Mouse (Mus musculus) regulatory T cell (primary cell): ENCODE measurements at regions not wholly inside any gene's neighbourhood (a gene's known extent, or its start where the extent isn't known, plus 50 kb on each side); places are given as distances from the start of the nearest gene placed in this dataset.

Source experiments
- in situ Hi-C: fragments of 300-600 bp; cut with MboI, MseI; formaldehyde crosslinking; loops from one replicate; pipeline ENCODE4 v1.15.1; 2025; ENCODE audit warnings: high pct_unique_total_duplicates

DNA sequence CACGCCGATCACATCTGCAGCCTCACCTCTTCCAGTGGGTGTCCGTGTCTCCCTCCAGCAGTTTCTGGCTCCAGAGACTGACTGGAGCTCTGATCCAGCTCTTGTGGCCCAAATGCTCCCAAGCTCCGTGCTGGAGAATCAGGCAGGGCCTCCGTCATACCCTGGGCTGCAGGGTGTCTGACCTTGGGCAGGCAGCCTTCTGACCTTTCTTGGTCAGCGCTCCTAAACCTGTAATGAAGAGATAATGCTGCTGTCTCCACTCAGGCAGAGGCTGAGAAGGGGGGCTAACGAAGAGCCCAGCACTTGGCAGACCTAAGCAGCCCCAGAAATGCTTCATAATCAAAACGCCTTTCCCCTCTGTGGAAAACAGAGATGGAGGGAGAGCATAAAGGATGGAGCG lies 89.9 kb upstream of the Mef2a start:
- in situ Hi-C loops: no loop called here

DNA sequence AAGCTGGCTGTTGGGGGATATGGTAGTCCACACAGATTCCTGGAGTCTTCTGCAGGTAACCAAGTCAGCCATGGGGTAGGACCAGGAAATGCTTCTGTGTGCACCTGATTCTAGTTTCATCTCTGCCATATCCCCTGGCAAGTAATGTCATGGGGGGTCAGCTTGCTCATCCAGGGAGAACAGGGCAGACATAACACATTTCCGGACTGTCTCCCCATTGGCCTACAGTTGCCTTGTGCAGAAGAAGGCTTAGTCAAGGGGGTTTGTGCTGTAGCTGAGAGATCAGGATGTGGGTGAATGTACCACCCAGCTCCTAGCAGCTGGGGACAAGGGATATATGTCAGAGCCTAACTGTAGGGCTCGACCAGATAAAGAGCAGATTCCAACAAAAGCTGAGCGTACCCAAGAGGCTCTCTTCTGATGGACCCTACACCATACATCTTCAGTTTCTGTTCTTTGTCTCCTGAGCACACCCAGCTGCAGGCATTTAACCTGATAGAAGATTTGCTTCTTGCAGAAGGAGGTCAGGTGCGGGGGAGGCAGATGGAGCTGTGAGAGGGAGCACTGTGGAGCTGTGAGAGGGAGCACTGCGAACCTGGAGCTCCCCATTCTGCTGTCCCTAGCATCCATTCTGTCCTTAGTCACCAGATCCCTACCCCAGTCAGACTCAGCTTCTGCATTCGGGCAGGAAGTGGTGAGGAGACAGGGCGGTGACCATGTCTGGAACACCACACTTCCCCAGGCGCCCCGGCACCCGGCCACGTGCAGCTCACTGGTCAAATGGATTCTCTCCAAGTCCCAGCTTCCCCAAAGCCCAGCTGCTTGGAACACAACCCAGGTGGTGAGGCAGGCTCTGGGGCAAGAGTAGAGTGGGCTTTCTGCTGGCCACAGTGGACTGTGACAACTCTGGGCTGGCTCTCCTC lies 88.9 kb upstream of the Mef2a start:
- in situ Hi-C loops: no loop called here

DNA sequence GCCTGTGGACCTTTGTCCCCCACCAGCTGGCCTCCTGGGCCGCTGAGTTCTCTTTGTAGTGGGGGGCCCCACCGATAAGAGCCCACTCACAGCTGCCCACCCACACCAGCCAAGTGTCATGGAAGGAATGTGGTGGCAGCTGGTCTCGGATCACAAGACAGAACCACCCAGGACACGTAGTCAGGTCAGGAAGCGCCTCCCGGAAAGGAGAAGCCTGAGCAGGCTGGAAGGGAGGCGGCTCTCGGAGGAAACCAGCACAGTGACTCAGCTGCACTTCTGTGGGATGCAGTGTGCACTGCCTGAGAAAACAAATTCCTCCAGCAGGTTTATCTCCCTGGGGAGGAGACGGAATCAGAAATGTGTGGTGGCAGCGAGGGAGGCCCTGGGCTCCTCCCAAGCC lies 87.2 kb upstream of the Mef2a start:
- in situ Hi-C loops: no loop called here

DNA sequence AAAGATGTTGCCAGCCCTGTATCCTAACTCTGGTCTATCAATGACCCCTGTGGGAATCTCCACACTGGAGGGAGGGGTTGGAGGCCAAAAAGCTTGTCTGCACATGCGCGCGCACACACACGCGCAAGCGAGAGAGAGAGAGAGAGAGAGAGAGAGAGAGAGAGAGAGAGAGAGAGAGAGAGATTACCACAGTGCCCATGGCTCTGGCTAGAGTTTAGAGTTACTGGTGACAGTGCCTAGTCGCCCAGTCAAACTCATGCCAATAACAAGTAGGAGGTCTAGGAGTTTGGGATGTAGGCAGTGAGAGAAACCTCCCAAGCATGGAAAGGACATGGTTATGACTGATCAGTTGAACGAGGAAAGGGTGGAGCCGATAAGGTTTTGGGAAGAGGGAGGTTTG lies 86.6 kb upstream of the Mef2a start:
- in situ Hi-C loops: no loop called here

DNA sequence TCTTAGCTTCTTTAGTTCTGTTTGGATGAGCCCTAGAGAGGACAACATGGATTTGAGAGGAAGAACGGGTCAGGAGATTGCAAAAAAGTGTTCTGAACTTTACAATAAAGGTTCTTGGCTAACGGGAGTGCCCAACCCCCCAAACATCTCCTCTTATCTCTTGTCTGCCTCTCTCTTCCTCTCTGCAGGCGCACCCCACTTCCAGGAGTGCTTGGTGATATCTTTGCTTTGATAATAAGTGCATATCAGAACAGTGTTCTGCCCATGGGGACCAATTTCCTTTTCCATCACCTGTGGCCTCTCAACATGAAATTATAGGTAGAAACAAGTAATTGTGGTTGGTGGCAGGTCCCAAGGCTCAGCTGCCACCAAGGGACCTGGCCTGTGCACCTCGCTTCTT lies 86.0 kb upstream of the Mef2a start:
- in situ Hi-C loops: no loop called here

DNA sequence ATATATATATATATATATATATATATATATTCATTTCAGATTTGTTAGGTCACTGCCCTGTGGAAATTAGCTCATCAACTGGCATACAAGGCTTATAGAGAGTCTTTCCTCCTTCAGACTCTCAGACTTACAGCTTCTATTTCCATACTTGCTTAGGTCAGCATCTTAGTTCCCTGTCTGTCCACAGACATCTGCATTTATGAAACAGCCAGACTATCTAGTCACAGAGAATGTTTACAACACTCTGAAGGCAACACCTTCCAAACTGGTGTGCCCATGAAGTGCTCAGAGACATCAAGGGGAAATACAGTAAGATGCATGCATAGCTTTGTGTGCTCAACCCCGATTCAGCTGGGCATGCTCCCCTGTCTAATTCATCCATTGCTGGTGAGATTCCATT lies 85.2 kb upstream of the Mef2a start:
- in situ Hi-C loops: no loop called here

DNA sequence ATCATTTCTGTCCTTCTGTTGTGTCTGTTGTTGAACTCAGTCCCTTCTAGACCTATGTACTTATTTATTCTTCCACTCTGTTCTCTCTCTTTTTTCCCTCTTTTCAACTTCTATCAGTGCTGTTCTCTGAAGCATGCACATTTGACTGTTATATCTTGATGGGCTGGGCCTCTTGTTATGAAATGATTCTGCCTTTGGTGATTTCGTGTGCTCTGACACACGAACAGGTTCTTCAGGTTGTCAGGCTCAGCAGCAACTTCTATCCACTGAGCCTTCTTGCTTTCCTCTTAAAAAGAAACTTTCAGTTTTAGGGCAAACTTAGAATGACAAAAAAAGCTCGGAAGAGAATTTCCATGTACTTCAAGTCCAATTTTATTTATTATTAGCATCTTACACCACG lies 83.4 kb upstream of the Mef2a start:
- in situ Hi-C loops: no loop called here

DNA sequence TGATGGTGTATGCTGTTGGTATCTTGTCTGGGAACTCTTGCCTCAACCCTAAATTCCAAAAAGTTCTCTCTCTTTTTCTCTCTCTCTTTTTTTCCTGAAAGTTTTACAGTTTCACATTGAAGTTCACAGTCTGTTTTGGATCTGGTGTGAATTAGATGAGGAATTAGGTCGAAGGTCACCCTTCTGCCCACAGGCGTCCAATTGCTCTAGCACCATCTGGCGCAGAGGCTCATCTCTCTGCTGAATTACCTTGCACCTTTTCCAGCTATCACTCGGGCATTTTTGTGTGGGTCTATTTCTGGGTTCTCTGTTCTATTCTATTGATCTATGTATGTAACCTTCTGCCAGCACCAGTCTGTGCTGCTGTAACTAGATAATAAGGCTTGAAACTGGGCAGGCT lies 81.8 kb upstream of the Mef2a start:
- in situ Hi-C loops: no loop called here

DNA sequence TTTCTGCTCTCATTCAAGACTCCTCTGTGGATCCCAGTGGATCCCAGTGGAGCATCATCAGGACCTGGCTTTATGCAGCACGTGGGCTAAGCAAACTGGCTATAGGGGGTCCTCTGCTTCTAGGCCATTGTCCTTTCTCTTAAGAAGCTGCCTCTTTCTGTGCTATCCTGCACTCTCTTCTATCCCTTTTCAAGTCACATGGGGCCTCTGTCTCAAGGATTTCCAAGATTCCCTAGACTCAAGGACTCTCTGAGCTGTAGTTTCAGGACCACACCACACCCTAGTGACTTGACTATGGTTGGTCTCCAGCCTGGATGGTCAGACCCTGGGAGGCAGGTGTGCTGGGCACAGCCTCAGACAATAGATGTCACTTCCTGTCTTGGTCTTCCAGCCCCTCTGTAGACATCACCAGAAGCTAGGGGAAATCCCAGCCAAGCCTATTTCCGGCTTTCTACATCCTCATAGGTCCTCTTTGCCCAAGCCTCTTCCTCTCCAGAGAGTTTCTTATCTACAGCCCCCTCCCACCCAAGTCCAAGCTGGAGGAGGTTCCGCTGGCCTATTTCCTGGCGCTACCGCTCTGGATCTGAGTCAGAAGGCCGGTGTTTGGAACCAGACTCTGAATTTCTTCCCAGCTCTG lies 78.6 kb upstream of the Mef2a start:
- in situ Hi-C loops: no loop called here

DNA sequence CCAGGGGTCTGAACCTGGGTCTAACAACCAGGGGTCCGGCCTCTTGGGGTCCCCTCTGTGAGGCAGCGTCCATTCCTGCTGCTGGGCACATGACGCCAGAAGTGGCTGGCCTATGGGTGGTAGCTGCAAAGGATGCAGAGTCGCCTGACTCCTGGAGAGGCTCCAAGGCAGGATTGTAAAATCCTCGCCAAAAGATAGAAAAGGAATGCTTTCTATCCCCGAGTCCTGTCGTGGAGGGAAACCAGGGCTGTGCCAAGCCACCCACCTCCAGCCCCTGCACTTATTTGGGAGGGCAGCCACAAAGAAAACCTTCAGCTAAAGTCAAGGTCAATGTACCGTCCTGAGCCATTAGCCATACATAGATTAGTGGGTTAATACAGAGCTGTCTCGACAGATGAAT lies 73.9 kb upstream of the Mef2a start:
- in situ Hi-C loops: no loop called here

DNA sequence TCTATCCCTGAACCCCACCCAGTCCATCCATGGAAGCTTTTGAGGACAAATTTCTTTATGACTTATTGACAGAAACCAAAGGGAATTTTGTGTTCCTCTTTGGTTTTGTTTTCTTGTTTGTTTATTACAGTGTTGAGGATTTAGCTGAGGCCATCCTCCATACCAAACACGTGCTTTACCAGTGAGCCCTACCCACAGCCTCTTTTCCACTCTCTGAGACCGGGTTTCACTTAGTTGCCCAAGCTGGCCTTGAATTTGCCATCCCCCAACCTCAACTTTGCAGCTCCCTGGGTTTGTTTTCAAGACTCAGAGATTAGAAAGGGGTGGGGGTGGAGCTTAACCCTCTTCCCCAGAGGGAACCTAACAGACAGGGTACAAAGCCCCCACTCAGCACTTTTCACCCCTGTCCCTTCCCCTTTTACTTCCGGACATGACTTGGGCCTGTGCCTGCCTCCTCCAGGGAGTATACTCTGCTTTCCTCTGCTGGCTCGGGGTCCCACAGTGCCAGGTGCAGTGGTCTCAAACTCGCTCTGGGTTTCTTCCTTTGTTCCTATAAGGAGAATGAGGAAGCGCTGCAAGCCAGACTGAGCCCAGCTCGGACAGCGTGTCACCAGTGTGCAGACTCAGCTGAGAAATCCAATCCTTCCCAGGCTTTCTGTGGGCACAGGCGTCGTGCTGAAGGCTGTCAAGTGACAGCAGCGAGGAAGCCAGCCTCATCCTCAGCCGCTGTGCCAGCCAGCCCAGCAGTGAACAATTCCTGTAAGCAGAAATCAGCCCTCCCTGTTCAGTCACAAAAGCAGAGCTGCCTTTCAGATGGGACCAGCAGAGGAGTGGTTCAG lies 72.8 kb upstream of the Mef2a start:
- in situ Hi-C loops: no loop called here

DNA sequence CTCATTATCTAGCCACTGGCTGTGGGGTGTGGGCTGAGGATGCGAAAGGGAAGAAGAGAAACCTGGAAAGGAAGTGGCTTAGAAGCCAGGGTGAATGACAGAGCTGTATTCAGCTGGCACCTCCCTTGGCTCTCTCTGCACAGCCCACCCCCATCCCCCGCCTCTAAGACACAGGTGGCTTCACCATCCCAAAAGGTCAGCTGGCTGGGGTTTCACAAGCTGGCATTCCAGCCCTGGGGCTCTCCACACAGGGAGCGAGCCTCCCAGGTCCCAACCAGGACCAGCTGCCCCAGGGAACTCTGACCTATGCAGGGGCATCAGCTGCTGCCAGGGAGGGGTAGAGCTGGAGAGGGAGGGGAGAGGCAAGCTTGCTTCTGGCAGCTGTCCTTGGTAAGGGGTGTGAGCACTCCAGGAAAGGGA lies 71.9 kb upstream of the Mef2a start:
- in situ Hi-C loops: no loop called here

DNA sequence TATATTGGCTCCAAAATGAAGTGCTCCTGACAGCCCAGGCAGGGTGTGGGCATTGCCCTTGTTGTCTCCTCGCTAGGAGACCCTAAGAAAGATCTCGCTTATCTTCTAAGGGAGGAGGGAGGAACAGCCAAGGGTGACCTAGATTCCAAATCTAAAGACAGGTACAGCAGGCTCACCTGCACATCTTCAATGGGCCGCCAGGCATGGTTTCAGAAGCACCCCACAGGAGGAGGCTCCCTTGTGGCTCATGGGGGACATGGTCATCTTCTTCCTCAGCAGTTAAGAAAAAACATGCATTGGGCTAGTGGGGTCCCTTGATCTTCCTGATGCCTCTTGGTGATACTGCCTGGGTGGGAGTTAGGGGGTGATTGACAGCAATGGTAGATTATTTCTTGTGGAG lies 71.0 kb upstream of the Mef2a start:
- in situ Hi-C loops: no loop called here

DNA sequence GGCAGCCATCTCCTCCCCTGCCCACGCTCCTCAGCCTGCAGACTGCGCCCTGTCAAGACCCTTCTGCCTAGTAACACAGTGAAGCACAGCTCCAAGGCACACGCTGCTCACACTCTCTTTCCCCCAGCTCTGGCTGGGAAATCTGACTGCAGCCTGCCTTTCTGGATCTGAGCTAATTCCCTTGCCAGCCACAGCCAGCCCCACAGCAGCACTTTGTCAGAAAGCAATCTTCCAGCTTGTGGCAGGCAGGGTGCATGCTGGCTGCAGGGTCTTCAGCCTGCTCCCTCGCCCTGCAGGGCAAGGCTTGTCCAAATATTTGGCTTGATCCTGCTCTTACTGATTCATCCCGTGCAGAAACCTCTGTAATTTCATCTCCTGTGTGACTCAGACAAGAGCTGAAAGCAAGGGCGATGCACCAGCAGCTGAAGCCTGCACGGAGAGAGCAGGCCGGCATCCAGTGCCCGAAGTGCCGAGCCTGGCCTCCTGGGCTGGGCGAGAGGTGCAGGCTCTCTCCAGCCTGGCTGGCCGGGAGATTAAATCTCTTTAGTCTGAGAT lies 70.4 kb upstream of the Mef2a start:
- in situ Hi-C loops: no loop called here

DNA sequence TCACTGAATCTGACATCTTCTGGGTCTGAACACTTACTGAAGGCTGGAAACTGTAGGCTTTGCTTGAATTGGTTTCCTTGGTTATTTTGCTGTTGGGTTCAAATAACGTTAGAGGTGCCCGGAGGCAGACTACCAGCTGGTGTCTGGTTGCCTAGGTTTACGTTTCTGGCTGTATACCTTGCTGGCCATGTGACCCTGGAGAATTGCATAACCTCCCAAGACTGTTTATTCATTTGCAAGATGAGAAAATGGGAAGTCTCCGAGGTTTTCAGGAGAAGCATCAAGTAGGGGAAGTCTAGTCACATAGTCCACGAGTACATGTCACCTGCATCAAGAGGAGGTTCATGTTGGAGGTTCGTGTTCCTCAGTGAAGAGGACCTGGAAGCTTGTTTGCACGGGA lies 69.6 kb upstream of the Mef2a start:
- in situ Hi-C loops: no loop called here

DNA sequence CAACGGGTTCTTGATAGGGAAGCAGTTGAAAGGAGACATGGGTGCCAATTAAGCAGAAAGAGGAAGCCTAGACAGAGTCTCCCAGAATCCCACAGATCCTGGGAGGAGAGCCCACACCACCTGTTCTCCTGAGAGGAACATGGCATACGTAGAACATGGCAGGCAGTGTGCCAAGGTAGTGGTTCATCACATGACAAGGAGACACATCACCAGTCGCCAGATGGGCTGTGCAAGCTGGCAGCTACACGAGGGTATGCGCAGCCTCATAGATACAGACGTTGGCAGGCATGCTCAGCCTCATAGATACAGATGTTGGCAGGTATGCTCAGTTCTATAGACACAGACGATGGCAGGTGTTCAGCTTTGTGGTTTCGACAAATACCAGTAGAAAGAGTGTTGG lies 68.1 kb upstream of the Mef2a start:
- in situ Hi-C loops: no loop called here

DNA sequence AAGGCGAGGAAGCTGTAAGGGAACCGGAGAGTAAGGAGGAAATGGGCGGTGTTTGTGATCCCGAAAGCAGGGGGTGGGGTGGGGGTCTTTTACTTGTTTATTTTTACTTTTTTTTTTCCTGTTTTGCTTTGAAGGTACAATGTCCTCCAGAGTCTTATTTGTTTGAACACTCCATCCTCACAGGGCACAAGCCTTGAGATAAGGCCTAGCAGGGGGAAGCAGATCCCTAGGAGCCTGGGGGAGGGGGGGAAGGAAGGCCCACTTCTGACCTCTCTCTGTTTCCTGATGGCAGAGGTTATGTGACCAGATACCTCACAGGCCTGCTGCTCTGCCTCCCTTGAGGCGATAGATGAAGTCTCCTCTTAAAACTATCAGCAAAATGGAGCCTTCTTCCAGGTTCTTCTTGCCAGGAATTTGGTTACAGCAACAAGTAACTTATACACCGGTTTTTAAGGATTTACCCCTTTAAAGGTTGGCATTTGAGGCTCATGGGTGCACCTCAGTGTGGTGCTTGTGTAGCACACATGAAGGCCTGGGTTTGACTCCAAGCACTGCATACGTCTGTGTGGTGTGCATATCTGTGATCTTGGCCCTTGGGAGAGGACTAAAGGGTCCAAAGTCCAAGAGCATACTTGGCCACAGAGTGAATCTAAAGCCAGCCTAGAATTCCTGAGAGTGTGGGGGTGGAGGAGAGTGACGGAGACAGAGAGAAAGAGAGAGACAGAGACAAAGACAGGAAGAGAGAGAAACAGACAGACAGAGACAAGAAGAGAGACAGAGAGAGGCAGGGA lies 64.8 kb upstream of the Mef2a start:
- in situ Hi-C loops: no loop called here

DNA sequence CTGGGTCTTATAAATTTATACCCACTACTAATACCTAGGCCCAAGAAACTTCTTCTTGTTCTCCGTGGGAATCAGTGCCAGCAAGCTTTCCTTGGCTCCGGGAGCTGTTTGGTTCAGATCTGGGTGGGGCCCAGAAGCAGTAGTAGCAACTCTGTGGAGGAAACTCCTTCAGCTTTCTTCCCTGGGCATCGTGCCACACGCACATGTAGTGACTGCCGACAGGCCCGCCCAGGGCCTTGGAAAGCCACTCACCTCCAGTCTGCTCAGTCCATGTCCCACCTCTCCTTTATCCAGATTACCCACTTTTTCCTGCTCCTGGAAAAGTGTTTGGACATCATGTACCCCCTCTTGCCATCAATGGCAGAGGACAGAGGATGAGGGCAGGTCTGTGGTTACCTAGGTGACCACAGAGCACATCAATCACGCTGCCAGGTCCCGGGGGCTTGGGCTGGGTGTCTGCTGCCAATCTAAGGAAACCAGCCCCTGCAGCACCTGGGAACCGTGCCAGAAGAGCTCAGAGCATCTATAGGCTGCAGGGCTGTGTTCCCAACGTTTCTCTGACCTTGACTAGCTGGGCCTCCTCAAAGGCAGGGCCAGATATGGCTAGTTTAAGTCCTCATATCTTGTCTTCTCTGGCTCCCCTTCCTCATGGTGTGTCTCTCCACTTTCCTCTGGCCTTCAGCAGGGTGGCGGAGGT lies 63.1 kb upstream of the Mef2a start:
- in situ Hi-C loops: no loop called here

DNA sequence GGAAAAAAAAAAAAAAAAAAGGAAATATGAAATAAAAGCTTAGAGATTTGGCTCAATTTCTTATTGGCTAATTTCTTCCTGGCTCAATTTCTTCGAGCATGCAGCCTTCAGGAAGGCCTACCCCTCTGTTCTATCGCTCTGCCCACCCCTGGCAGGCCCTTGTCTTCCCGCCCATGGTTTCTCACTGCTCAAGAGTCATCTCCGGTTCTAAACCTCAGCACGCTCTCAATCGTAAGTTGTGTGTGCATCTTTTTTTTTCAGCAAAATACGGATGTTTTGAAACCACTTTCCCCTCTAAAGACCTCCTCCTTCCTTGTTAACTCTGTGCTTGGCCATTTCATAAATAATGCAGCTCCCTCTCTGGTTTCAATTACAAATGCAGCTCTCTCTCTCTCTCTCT lies 58.3 kb upstream of the Mef2a start:
- in situ Hi-C loops: no loop called here

DNA sequence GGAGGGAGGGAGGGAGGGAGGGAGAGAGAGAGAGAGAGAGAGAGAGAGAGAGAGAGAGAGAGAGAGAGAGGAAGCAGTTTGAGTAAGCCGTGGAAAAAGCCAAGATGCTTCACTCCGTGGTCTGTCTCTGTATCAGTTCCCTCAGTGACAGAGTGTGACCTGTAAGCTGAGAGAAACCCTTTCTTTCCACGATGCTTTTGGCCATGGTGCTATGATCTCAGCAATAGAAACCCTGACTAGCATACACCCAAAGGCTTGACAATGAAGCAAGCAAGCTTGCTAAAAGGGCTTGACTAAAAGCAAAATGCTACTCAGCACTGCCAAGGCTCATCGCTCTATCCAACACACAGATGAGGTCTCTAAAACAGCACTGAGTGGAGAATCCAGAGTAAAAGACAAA lies 57.4 kb upstream of the Mef2a start:
- in situ Hi-C loops: no loop called here
